Mouse (Mus musculus): ENCODE results near the gene Trim40.
"Not testable (repeated sequence)": the region's sequence is repeated elsewhere in the genome, so short reads cannot be mapped to it uniquely, and the experiment has no call there.

Gene Trim40

GRCm38 (mm10) chr17:36897065-36897464 lies 7.1 kb upstream of the Trim40 start:
- in situ Hi-C loops (cut with MseI, MboI): no loop called here

- in situ Hi-C loops (cut with MseI, MboI): no loop called here
Measured at GRCm38 (mm10) chr17:36896583-36896982, 6.7 kb upstream of the Trim40 start.

GRCm38 (mm10) chr17:36893387-36893786 lies 3.5 kb upstream of the Trim40 start:
- in situ Hi-C loops (cut with MseI, MboI): no loop called here

DNA sequence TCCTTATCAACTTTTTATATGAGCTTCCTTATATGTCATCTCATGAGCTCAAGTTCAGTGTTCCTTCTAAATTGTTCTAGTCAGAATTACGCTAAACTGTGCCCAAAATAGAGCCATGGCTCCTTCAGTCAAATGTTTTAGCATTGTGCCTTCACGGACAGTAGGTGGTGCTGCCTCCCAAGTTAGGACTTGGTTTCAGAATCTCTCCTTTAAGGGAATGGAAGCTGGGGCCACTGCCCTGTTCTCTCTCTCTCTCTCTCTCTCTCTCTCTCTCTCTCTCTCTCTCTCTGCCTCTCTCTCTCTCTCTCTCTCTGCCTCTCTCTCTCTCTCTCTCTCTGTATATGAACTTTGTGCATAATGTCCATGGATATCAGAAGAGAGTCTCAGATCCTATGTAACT lies 2.4 kb upstream of the Trim40 start:
- in situ Hi-C loops (cut with MseI, MboI): no loop called here

DNA sequence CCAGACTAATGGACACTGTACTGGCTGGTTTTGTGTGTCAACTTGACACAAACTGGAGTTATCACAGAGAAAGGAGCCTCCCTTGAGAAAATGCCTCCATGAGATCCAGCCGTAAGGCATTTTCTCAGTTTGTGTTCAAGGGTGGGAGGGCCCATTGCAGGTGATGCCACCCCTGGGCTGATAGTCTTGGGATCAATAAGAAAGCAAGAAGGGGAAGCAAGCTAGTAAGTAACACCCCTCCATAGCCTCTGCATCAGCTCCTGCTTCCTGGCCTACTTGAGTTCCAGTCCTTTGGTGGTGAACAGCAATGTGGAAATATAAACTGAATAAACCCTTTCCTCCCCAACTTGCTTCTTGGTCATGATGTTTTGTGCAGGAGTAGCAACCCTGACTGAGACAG lies 1.6 kb upstream of the Trim40 start:
- in situ Hi-C loops (cut with MseI, MboI): not testable (repeated sequence)

GRCm38 (mm10) chr17:36885132-36885790 lies 4.7 kb downstream of the Trim40 start:
- in situ Hi-C loops (cut with MseI, MboI): no loop called here

DNA sequence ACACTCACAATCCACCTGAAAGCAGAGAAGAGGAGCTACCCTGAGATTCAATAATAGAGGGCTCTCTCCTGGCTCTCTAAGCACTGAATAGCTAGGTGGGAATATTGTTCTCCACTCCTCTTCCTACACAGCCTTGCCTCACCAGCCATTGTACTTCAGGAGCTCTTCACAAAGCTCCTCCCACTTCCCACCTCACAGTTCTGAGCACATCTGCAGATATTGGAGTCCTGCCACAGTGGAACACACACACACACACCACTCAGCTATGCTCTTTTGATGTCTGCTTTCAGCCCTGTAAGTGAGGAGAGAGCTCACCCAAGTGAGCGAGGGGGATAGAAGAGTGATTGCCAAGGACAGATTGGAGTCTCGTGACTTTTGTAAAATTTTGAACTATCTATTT lies 6.6 kb downstream of the Trim40 start:
- in situ Hi-C loops (cut with MseI, MboI): no loop called here

GRCm38 (mm10) chr17:36874636-36875035 lies 15.3 kb downstream of the Trim40 start:
- in situ Hi-C loops (cut with MseI, MboI): no loop called here

- in situ Hi-C loops (cut with MseI, MboI): no loop called here
Measured at GRCm38 (mm10) chr17:36869955-36870810, 19.7 kb downstream of the Trim40 start.

GRCm38 (mm10) chr17:36869284-36869954 lies 20.5 kb downstream of the Trim40 start, which contains the start of gene Trim10:
Gene Trim10 (plus strand): TSS chr17:36869574.
- in situ Hi-C loops (cut with MseI, MboI): no loop called here

DNA sequence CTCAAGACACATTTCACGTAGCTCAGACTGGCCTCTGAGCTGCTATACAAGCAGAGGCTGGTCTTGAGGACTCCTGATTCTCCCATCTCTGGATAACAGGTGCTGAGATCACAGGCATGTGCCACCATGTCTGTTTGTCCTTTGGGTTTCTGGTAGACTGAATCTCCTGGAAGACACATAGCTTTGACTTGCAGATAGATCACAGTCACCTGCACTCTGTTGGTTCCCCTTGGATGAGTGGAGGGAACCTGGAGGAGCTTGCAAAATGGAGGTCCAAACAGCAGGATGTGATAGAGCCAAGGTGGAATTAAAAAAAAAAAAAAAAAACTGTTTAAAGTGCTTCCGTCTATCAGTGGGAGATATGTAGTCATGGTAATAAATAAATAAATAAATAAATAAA lies 21.1 kb downstream of the Trim40 start:
- in situ Hi-C loops (cut with MseI, MboI): no loop called here

- in situ Hi-C loops (cut with MseI, MboI): no loop called here
Measured at GRCm38 (mm10) chr17:36866719-36867527, 23.0 kb downstream of the Trim40 start, which contains the start of gene Trim15. Gene Trim15 (minus strand): TSS chr17:36867210.

DNA sequence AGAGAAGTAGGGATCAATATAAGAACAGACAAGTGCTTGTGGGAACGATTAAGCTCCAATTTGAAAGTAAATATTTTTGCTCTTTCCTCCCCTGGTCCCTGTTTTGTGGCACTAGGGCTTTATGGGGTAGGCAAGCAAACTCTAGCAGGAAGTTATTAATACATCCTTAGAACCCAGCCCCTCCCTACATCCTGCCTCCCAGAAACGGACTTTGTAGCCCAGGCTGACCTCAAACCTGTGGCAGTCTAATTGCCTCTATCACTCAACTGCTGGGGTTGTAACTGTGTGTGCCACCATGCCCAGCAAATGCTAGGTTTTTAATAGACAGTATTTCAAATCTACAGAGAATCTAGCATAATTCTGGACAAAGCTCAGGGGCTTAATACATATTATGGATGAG lies 28.2 kb downstream of the Trim40 start:
- in situ Hi-C loops (cut with MseI, MboI): no loop called here

- in situ Hi-C loops (cut with MseI, MboI): no loop called here
Measured at GRCm38 (mm10) chr17:36858181-36858580, 31.7 kb downstream of the Trim40 start.

DNA sequence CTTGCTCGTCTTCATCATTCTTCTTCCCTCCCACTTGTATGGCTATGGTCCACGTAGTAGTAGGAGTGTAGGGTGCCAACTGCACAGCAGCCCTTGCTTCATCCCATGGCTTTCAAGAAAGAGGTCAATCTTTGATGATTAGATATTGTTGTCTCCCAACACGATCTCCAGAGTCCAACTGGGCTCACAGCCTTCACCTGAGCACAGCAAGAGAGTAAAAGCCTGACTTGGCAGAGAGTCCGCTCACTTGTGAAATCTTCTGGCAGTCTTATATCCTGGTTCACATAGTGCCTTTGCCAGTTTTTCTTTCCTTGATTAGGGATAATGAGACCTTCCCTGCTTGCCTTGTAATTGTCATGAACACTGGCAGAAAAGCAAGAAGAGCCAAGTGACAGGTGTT lies 33.7 kb downstream of the Trim40 start:
- in situ Hi-C loops (cut with MseI, MboI): no loop called here

- in situ Hi-C loops (cut with MseI, MboI): no loop called here
Measured at GRCm38 (mm10) chr17:36855484-36855883, 34.4 kb downstream of the Trim40 start.

DNA sequence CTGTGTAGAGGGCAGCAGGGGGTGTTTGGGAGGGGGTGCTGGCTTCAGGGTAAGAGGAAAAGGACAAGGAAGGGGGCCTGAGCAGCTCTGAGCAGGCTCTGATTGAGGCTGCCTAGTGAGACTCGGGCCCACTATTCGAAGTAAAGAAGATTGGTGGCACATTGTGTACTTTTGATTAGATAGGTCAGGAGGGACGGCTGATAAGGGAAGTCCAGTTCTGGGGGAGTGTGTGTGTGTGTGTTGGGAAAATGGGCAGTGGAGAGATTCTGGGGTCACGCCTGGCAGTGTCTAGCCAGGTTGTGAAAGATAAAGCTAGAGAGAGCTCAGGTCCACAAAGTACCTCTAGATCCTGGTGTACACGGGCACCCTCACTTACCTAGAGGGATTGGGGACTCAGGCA lies 38.3 kb downstream of the Trim40 start:
- in situ Hi-C loops (cut with MseI, MboI): no loop called here

DNA sequence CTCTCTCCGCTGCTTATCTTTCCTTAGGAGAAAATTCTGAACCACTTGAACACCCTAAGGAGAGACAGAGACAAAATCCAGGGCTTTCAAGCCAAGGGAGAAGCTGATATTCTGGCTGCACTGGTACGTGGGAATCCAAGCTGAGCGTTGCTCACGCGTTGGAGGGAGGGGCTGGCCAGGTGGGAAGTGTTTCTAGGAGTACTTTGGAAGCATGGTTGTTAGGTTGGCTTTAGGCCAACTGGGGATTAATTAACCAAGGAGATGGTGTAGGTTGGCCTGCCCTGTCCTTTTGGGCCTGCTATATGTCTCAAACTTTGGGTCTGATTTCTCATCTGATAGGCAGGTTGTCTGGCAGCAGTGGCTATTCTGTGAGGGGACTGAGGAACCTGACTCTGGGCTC lies 38.7 kb downstream of the Trim40 start:
- in situ Hi-C loops (cut with MseI, MboI): no loop called here

DNA sequence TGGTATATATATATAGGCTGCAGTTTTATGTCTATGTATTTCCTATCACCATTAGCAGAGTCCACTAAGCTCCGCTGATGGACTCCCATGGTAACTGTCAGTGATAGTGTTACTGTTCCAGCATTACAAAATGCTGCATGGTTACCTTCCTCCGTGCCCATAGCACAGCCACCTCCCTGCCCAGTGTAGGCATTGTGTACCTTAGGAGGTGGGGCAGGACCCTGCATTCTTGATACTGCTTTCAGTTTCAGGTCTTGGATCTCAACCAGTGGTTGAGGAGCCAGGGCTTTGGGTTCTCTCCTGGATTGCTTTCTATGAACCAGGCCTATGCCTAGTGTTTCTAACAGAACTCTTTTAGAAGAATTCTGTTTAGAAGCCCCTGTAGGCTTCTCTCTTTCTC lies 39.9 kb downstream of the Trim40 start:
- in situ Hi-C loops (cut with MseI, MboI): no loop called here

GRCm38 (mm10) chr17:36848911-36849310 lies 41.0 kb downstream of the Trim40 start:
- in situ Hi-C loops (cut with MseI, MboI): no loop called here

GRCm38 (mm10) chr17:36844725-36845124 lies 45.2 kb downstream of the Trim40 start:
- in situ Hi-C loops (cut with MseI, MboI): no loop called here

DNA sequence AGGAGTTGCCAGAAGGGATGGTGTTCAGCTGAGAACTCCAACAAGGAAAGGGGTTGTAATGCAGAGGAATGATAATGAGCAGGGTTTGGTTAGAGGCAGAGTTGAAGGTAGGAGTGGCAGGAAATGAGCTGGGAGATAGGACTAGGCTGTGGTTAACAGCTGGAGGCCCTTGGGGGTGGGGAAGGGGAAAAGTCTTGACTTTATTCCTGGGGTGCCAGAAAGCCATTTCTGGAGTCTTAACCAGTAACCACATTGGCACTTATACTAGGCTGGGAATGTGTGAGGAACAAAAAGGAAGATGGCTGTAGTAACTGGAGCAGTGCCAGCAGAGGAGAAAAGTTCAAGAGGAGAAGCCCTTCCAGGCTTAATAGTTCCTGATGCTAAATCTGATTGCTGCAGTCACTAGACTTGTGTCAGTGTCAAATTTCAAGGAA lies 45.6 kb downstream of the Trim40 start:
- in situ Hi-C loops (cut with MseI, MboI): no loop called here

Measured in mouse trophoblast stem cell (cell line).